Mouse (Mus musculus) lung, postnatal 36 days (tissue): ENCODE data around the gene Ascc1.

ENCODE experiments used
- DNase-seq: peaks from one replicate; pipeline ENCODE4 v3.0.0; 2022; ENCODE audit warnings: mixed read lengths

The Ascc1 gene

GRCm38 (mm10) chr10:60023751-60024150, 21.1 kb downstream of the Ascc1 start:
- DNase-seq, result no peak

- DNase-seq, result no peak
Measured at GRCm38 (mm10) chr10:60026759-60027395, 24.3 kb downstream of the Ascc1 start.

- peak; percentile 4 for DNase-seq
Measured at GRCm38 (mm10) chr10:60027619-60028084, 25.0 kb downstream of the Ascc1 start.

- DNase-seq, result peak; percentile 5
Measured at GRCm38 (mm10) chr10:60028181-60028580, 25.6 kb downstream of the Ascc1 start.

- DNase-seq, result no peak
Measured at GRCm38 (mm10) chr10:60028979-60029378, 26.4 kb downstream of the Ascc1 start.

- DNase-seq, result no peak
Measured at GRCm38 (mm10) chr10:60029387-60029786, 26.8 kb downstream of the Ascc1 start.

- DNase-seq, result no peak
Measured at GRCm38 (mm10) chr10:60031562-60031961, 29.0 kb downstream of the Ascc1 start.

GRCm38 (mm10) chr10:60031985-60032384, 29.4 kb downstream of the Ascc1 start:
- no peak for DNase-seq

- no peak for DNase-seq
Measured at GRCm38 (mm10) chr10:60032622-60033021, 30.0 kb downstream of the Ascc1 start.

- DNase-seq, result no peak
Measured at GRCm38 (mm10) chr10:60033064-60033463, 30.5 kb downstream of the Ascc1 start.

- DNase-seq, result no peak
Measured at GRCm38 (mm10) chr10:60034621-60035020, 32.0 kb downstream of the Ascc1 start.

GRCm38 (mm10) chr10:60035744-60036143, 33.1 kb downstream of the Ascc1 start:
- DNase-seq, result no peak

- peak; percentile 44 for DNase-seq
Measured at GRCm38 (mm10) chr10:60042350-60042922, 39.8 kb downstream of the Ascc1 start.

- DNase-seq, result peak; percentile 60
Measured at GRCm38 (mm10) chr10:60046696-60047095, 44.1 kb downstream of the Ascc1 start.

GRCm38 (mm10) chr10:60050581-60050980, 48.0 kb downstream of the Ascc1 start:
- DNase-seq, result no peak

- no peak for DNase-seq
Measured at GRCm38 (mm10) chr10:60053073-60053472, 50.5 kb downstream of the Ascc1 start.

- no peak for DNase-seq
Measured at GRCm38 (mm10) chr10:60062173-60062572, 59.6 kb downstream of the Ascc1 start.

- no peak for DNase-seq
Measured at GRCm38 (mm10) chr10:60062931-60063330, 60.3 kb downstream of the Ascc1 start.

- DNase-seq, result peak; percentile 67
Measured at GRCm38 (mm10) chr10:60066524-60066923, 63.9 kb downstream of the Ascc1 start.

GRCm38 (mm10) chr10:60075159-60075558, 72.6 kb downstream of the Ascc1 start:
- DNase-seq, result no peak

GRCm38 (mm10) chr10:60077226-60077625, 74.6 kb downstream of the Ascc1 start:
- DNase-seq, result no peak

- DNase-seq, result no peak
Measured at GRCm38 (mm10) chr10:60077736-60078560, 75.3 kb downstream of the Ascc1 start.

GRCm38 (mm10) chr10:60078561-60078917, 75.9 kb downstream of the Ascc1 start:
- DNase-seq, result peak; percentile 28

GRCm38 (mm10) chr10:60080171-60080570, 77.6 kb downstream of the Ascc1 start:
- peak; percentile 36 for DNase-seq
